In the genomic region with DNA sequence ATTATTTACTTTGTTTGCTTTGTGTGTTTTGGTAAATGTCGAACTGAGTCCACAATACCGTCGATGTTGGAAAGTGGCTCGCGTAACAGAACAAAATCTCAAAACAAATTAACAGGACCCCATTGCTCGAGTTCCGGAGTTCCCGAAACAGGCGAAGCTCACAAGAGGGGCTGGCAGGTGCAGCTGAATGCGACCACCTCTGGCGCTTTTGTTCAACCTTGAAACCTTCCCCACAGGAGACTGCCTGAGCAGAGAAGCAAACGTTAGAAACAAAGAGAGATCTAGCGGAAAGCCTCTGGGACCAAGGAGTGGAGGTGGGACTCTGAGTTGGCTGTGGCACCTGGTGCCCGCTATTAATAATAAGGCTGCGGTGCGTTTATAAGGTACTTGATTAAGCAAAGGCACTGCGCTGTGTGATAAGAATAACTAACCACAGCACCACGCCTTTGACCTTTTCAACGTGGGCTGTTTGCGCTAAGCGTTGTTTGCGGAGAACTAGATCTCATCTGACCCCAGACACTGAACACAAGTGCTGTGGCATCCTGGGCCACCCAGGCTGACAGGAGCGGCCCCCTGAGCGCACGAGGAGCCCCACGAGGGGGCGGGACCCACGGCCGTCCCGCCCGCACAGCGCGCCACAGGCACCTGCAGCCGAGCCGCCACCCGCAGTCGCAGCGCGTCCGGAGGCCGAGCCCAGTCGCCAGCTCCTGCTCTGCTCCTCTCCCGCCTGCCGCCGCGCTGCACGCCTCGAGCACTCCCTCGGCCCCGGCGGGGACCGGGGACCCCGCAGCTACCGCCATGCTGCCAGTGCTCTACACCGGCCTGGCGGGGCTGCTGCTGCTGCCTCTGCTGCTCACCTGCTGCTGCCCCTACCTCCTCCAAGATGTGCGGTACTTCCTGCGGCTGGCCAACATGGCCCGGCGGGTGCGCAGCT, we compare ENCODE assay signal across 8 mouse cellular contexts. TPM values are rescaled to one million over a fixed set of nuclear protein-coding genes. Genes with fewer than 3 reads are reported as not detected.
DNase-seq lines count a peak whose midpoint lies in the region; ATAC-seq and TF ChIP-seq lines count a peak whose summit lies in the region.

A gene (plus strand): TSS at position 51 of the 934 bp plus-strand sequence.

- no peaks in the 10 kb centered on the region for H3K9me3 ChIP-seq in heart, embryonic 10.5 days
- H3K9me3 ChIP-seq in kidney, embryonic 16.5 days (ENCODE audit: low read length) = no peaks in the 10 kb centered on the region
- no peaks in the 10 kb centered on the region for H3K9me3 ChIP-seq in liver, embryonic 13.5 days (replicated peaks)

- TF ChIP-seq POLR2A in brain, embryonic 14.5 days (IDR thresholded peaks at IDR 0.05; ENCODE audit: borderline replicate concordance, extremely low read depth, insufficient read depth, insufficient read length, poor library complexity, severe bottlenecking) = no peak

- peak; percentile 76 for DNase-seq in heart, embryonic 10.5 days (ENCODE audit: low spot score)
- no peak for DNase-seq in heart, postnatal 25 days (ENCODE audit: low spot score)
- peak; percentile 60 for DNase-seq in brain, embryonic 14.5 days (ENCODE audit: low read depth)
- DNase-seq in liver, embryonic 13.5 days = no peak
- peak; percentile 69 for DNase-seq in neural tube, embryonic 10.5 days (ENCODE audit: extremely low spot score, low spot score)
- DNase-seq in thymus, postnatal 25 days = peak; percentile 54

- peak within 1 kb of the TSS; percentile 71; the same call in 1 of the 2 replicates for H3K27ac ChIP-seq in heart, embryonic 10.5 days
- H3K27ac ChIP-seq in kidney, embryonic 16.5 days (ENCODE audit: low read length) = no peak within 1 kb of the TSS
- H3K27ac ChIP-seq in liver, embryonic 13.5 days = peak within 1 kb of the TSS; percentile 58

- H3K27me3 ChIP-seq in heart, embryonic 10.5 days (ENCODE audit: insufficient read depth, poor library complexity, severe bottlenecking) = peaks cover 59% of the 10 kb centered on the region
- H3K27me3 ChIP-seq in kidney, embryonic 16.5 days (ENCODE audit: insufficient read depth, low read length) = peaks cover 40% of the 10 kb centered on the region
- peaks cover 54% of the 10 kb centered on the region for H3K27me3 ChIP-seq in liver, embryonic 13.5 days

- WGBS in heart, embryonic 10.5 days = 2% methylated on average over 61 of the region's 61 CpGs
- 1% methylated on average over 59 of the region's 61 CpGs for WGBS in kidney, embryonic 16.5 days
- 2% methylated on average over 61 of the region's 61 CpGs for WGBS in liver, embryonic 13.5 days (ENCODE audit: insufficient replicate concordance)

- H3K4me1 ChIP-seq in heart, embryonic 10.5 days = peaks cover 14% of the 10 kb centered on the region
- peaks cover 3% of the 10 kb centered on the region; the same call in 1 of the 2 replicates for H3K4me1 ChIP-seq in kidney, embryonic 16.5 days (ENCODE audit: insufficient read depth, low read length)
- H3K4me1 ChIP-seq in liver, embryonic 13.5 days (replicated peaks) = peaks cover 19% of the 10 kb centered on the region

- ATAC-seq in granulocyte monocyte progenitor cell, adult 5-6 weeks (replicated peaks; ENCODE audit: poor library complexity, severe bottlenecking) = peak; percentile 52
- ATAC-seq in kidney, embryonic 16.5 days (ENCODE audit: low FRiP score, low TSS enrichment) = peak; percentile 68
- peak; percentile 68 for ATAC-seq in liver, embryonic 13.5 days (ENCODE audit: low read depth)

- intact Hi-C loops in heart, postnatal 25 days (cut with DNase I) = no loop called here

- peak within 1 kb of the TSS; percentile 65 for H3K9ac ChIP-seq in kidney, embryonic 16.5 days (replicated peaks; ENCODE audit: low read length)
- H3K9ac ChIP-seq in liver, embryonic 13.5 days = peak within 1 kb of the TSS; percentile 66

- peak within 1 kb of the TSS; percentile 81 for H3K4me3 ChIP-seq in heart, embryonic 10.5 days
- peak within 1 kb of the TSS; percentile 62 for H3K4me3 ChIP-seq in kidney, embryonic 16.5 days (ENCODE audit: low read length)
- H3K4me3 ChIP-seq in liver, embryonic 13.5 days (replicated peaks) = peak within 1 kb of the TSS; percentile 61

- H3K36me3 ChIP-seq in heart, embryonic 10.5 days = 0 out of 2 replicates have a peak, but pooled peaks cover 2% of the 10 kb centered on the region
- no peaks in the 10 kb centered on the region for H3K36me3 ChIP-seq in kidney, embryonic 16.5 days (ENCODE audit: insufficient read depth, low read length)
- no peaks in the 10 kb centered on the region for H3K36me3 ChIP-seq in liver, embryonic 13.5 days

- peak within 1 kb of the TSS; percentile 96 for H3K4me2 ChIP-seq in kidney, embryonic 16.5 days (replicated peaks; ENCODE audit: low read depth, low read length)
- peak within 1 kb of the TSS; percentile 67 for H3K4me2 ChIP-seq in liver, embryonic 13.5 days

- no peak for TF ChIP-seq CTCF in brain, embryonic 14.5 days (IDR thresholded peaks at IDR 0.05; ENCODE audit: borderline replicate concordance, extremely low read depth, insufficient read depth, insufficient read length)

RNA-seq across cellular contexts. Expression of the gene that starts here (rescaled TPM):
- polyA plus RNA-seq in heart, embryonic 10.5 days (2016; fragmentation: Nextera tagmentation; extraction: Ambion mirVana) = 0.25 and 2.7 TPM in 2 replicates
- total RNA-seq in heart, postnatal 25 days (2021) = under 1 TPM; 0.11 to 0.26 TPM
- 9.4 and 10.2 TPM in 2 replicates for polyA plus RNA-seq in brain, embryonic 14.5 days (2012; rRNA removed)
- not detected in 2 replicates for total RNA-seq in granulocyte monocyte progenitor cell, adult 5-6 weeks (2014; fragmentation: Nextera tagmentation)
- total RNA-seq in granulocyte monocyte progenitor cell, adult 5-6 weeks (2017) = not detected in 2 replicates
- 69.6 and 80.9 TPM in 2 replicates for polyA plus RNA-seq in kidney, embryonic 16.5 days (2015; fragmentation: Nextera tagmentation; extraction: Ambion mirVana)
- polyA plus RNA-seq in liver, embryonic 13.5 days (2015; fragmentation: Nextera tagmentation; extraction: Ambion mirVana) = 63.7 and 72.8 TPM in 2 replicates

Comparison
In these comparisons a context has a peak if more than half of its experiments do, and no peak if none do; other contexts are left out.
1. DNase-seq: peak in heart, embryonic 10.5 days (single experiment), brain, embryonic 14.5 days (single experiment), neural tube, embryonic 10.5 days (single experiment) and thymus, postnatal 25 days (single experiment); none in heart, postnatal 25 days (single experiment) and liver, embryonic 13.5 days (single experiment).
2. Peak in ATAC-seq in granulocyte monocyte progenitor cell, adult 5-6 weeks; RNA of the gene not detected or under 1 TPM.
3. Peak in every context shown above with its lines, with median percentiles within 50 percentile points of each other: H3K4me3 ChIP-seq and ATAC-seq.